Mouse (Mus musculus): Measurements from ENCODE around the gene Pkm. TPM values are rescaled to one million over a fixed set of nuclear protein-coding genes. Genes with fewer than 3 reads are reported as not detected.

Pkm gene
- polyA plus RNA-seq, 1 experiment from 2014 or later, result 1,376 TPM

- Histone ChIP-seq H3K4me2 (ENCODE audit: low read length) (no peak overlapping the region), H3K9ac (ENCODE audit: low read length) (no peak overlapping the region), H3K4me1 (ENCODE audit: control insufficient read depth, insufficient read depth, low read length) (no peaks in the 10 kb centered on the region), H3K9me3 (replicated peaks; ENCODE audit: control insufficient read depth, low read length) (no peaks in the 10 kb centered on the region), H3K4me3 (ENCODE audit: low read depth, low read length) (no peak overlapping the region), H3K36me3 (ENCODE audit: control insufficient read depth, insufficient read depth, low read length) (no peaks in the 10 kb centered on the region), H3K27me3 (replicated peaks; ENCODE audit: control insufficient read depth, insufficient read depth, low read length) (no peaks in the 10 kb centered on the region), H3K27ac (ENCODE audit: low read depth, low read length) (no peak overlapping the region)
- ATAC-seq (no peak), DNase-seq (ENCODE audit: low spot score) (no peak)
- WGBS, result 81% methylated on average over 3 of the region's 3 CpGs
Measured at GRCm38 (mm10) chr9:59709225-59709624, 53.1 kb downstream of the Pkm start.

- no peak overlapping the region for H3K4me2 ChIP-seq (ENCODE audit: low read length)
- H3K27ac ChIP-seq (ENCODE audit: low read depth, low read length), result no peak overlapping the region
- WGBS, result 81% methylated on average over 7 of the region's 7 CpGs
- no peak overlapping the region for H3K4me3 ChIP-seq (ENCODE audit: low read depth, low read length)
- ATAC-seq, result no peak
- H3K36me3 ChIP-seq (ENCODE audit: control insufficient read depth, insufficient read depth, low read length), result no peaks in the 10 kb centered on the region
- no peak overlapping the region for H3K9ac ChIP-seq (ENCODE audit: low read length)
- no peak for DNase-seq (ENCODE audit: low spot score)
- H3K4me1 ChIP-seq (ENCODE audit: control insufficient read depth, insufficient read depth, low read length), result no peaks in the 10 kb centered on the region
- H3K9me3 ChIP-seq (replicated peaks; ENCODE audit: control insufficient read depth, low read length), result no peaks in the 10 kb centered on the region
- no peaks in the 10 kb centered on the region for H3K27me3 ChIP-seq (replicated peaks; ENCODE audit: control insufficient read depth, insufficient read depth, low read length)
Measured at GRCm38 (mm10) chr9:59716275-59716898, 60.2 kb downstream of the Pkm start.

GRCm38 (mm10) chr9:59718237-59718636, 62.1 kb downstream of the Pkm start:
- Histone ChIP-seq H3K27ac (ENCODE audit: low read depth, low read length) (no peak overlapping the region), H3K36me3 (ENCODE audit: control insufficient read depth, insufficient read depth, low read length) (no peaks in the 10 kb centered on the region), H3K4me2 (ENCODE audit: low read length) (no peak overlapping the region), H3K4me1 (ENCODE audit: control insufficient read depth, insufficient read depth, low read length) (peaks cover under 1% of the 10 kb centered on the region), H3K9me3 (replicated peaks; ENCODE audit: control insufficient read depth, low read length) (no peaks in the 10 kb centered on the region), H3K9ac (ENCODE audit: low read length) (no peak overlapping the region), H3K4me3 (ENCODE audit: low read depth, low read length) (no peak overlapping the region), H3K27me3 (replicated peaks; ENCODE audit: control insufficient read depth, insufficient read depth, low read length) (no peaks in the 10 kb centered on the region)
- DNase-seq (ENCODE audit: low spot score) (no peak), ATAC-seq (no peak)
- WGBS, result 87% methylated on average over 4 of the region's 4 CpGs

GRCm38 (mm10) chr9:59721144-59721543, 65.0 kb downstream of the Pkm start:
- no peak overlapping the region for H3K27ac ChIP-seq (ENCODE audit: low read depth, low read length)
- no peaks in the 10 kb centered on the region for H3K27me3 ChIP-seq (replicated peaks; ENCODE audit: control insufficient read depth, insufficient read depth, low read length)
- no peak for DNase-seq (ENCODE audit: low spot score)
- H3K4me1 ChIP-seq (ENCODE audit: control insufficient read depth, insufficient read depth, low read length), result peaks cover 11% of the 10 kb centered on the region
- no peak overlapping the region for H3K4me2 ChIP-seq (ENCODE audit: low read length)
- no peak for ATAC-seq
- H3K4me3 ChIP-seq (ENCODE audit: low read depth, low read length), result no peak overlapping the region
- no peaks in the 10 kb centered on the region for H3K36me3 ChIP-seq (ENCODE audit: control insufficient read depth, insufficient read depth, low read length)
- no peak overlapping the region for H3K9ac ChIP-seq (ENCODE audit: low read length)
- 90% methylated on average over 5 of the region's 5 CpGs for WGBS
- H3K9me3 ChIP-seq (replicated peaks; ENCODE audit: control insufficient read depth, low read length), result no peaks in the 10 kb centered on the region

GRCm38 (mm10) chr9:59723096-59723657, 67.0 kb downstream of the Pkm start:
- peaks cover 11% of the 10 kb centered on the region for H3K4me1 ChIP-seq (ENCODE audit: control insufficient read depth, insufficient read depth, low read length)
- no peaks in the 10 kb centered on the region for H3K27me3 ChIP-seq (replicated peaks; ENCODE audit: control insufficient read depth, insufficient read depth, low read length)
- ATAC-seq (peak; percentile 78), DNase-seq (ENCODE audit: low spot score) (peak; percentile 94)
- peak overlapping the region; percentile 51 for H3K9ac ChIP-seq (ENCODE audit: low read length)
- H3K4me2 ChIP-seq (ENCODE audit: low read length), result peak overlapping the region; percentile 27; the same call in 1 of the 2 replicates
- no peak overlapping the region for H3K4me3 ChIP-seq (ENCODE audit: low read depth, low read length)
- H3K9me3 ChIP-seq (replicated peaks; ENCODE audit: control insufficient read depth, low read length), result no peaks in the 10 kb centered on the region
- H3K36me3 ChIP-seq (ENCODE audit: control insufficient read depth, insufficient read depth, low read length), result no peaks in the 10 kb centered on the region
- 22% methylated on average over 10 of the region's 10 CpGs for WGBS
- peak overlapping the region; percentile 67; the same call in 1 of the 2 replicates for H3K27ac ChIP-seq (ENCODE audit: low read depth, low read length)

- 31% methylated on average over 8 of the region's 8 CpGs for WGBS
- H3K27ac ChIP-seq (ENCODE audit: low read depth, low read length), result peak overlapping the region; percentile 67
- ATAC-seq (peak; percentile 42; the same call in 1 of the 2 replicates), DNase-seq (ENCODE audit: low spot score) (peak; percentile 69)
- peaks cover 11% of the 10 kb centered on the region for H3K4me1 ChIP-seq (ENCODE audit: control insufficient read depth, insufficient read depth, low read length)
- H3K4me2 ChIP-seq (ENCODE audit: low read length), result no peak overlapping the region
- no peaks in the 10 kb centered on the region for H3K9me3 ChIP-seq (replicated peaks; ENCODE audit: control insufficient read depth, low read length)
- H3K9ac ChIP-seq (ENCODE audit: low read length), result no peak overlapping the region
- no peak overlapping the region for H3K4me3 ChIP-seq (ENCODE audit: low read depth, low read length)
- H3K36me3 ChIP-seq (ENCODE audit: control insufficient read depth, insufficient read depth, low read length), result no peaks in the 10 kb centered on the region
- H3K27me3 ChIP-seq (replicated peaks; ENCODE audit: control insufficient read depth, insufficient read depth, low read length), result no peaks in the 10 kb centered on the region
Measured at GRCm38 (mm10) chr9:59723791-59724442, 67.7 kb downstream of the Pkm start.

GRCm38 (mm10) chr9:59725515-59725914, 69.3 kb downstream of the Pkm start:
- Histone ChIP-seq H3K9ac (ENCODE audit: low read length) (no peak overlapping the region), H3K36me3 (ENCODE audit: control insufficient read depth, insufficient read depth, low read length) (no peaks in the 10 kb centered on the region), H3K27me3 (replicated peaks; ENCODE audit: control insufficient read depth, insufficient read depth, low read length) (no peaks in the 10 kb centered on the region), H3K4me1 (ENCODE audit: control insufficient read depth, insufficient read depth, low read length) (peaks cover 11% of the 10 kb centered on the region), H3K4me2 (ENCODE audit: low read length) (no peak overlapping the region), H3K4me3 (ENCODE audit: low read depth, low read length) (no peak overlapping the region), H3K9me3 (replicated peaks; ENCODE audit: control insufficient read depth, low read length) (no peaks in the 10 kb centered on the region), H3K27ac (ENCODE audit: low read depth, low read length) (no peak overlapping the region)
- WGBS, result 94% methylated on average over 10 of the region's 10 CpGs
- DNase-seq (ENCODE audit: low spot score) (no peak), ATAC-seq (no peak)

GRCm38 (mm10) chr9:59727569-59728286, 71.6 kb downstream of the Pkm start:
- no peak overlapping the region for H3K4me2 ChIP-seq (ENCODE audit: low read length)
- WGBS, result 91% methylated on average over 11 of the region's 11 CpGs
- no peaks in the 10 kb centered on the region for H3K9me3 ChIP-seq (replicated peaks; ENCODE audit: control insufficient read depth, low read length)
- peaks cover 11% of the 10 kb centered on the region for H3K4me1 ChIP-seq (ENCODE audit: control insufficient read depth, insufficient read depth, low read length)
- H3K4me3 ChIP-seq (ENCODE audit: low read depth, low read length), result no peak overlapping the region
- no peaks in the 10 kb centered on the region for H3K27me3 ChIP-seq (replicated peaks; ENCODE audit: control insufficient read depth, insufficient read depth, low read length)
- DNase-seq (ENCODE audit: low spot score) (no peak), ATAC-seq (no peak)
- no peak overlapping the region for H3K9ac ChIP-seq (ENCODE audit: low read length)
- H3K27ac ChIP-seq (ENCODE audit: low read depth, low read length), result no peak overlapping the region
- no peaks in the 10 kb centered on the region for H3K36me3 ChIP-seq (ENCODE audit: control insufficient read depth, insufficient read depth, low read length)

Measured in forebrain, embryonic 14.5 days (tissue).